Mouse (Mus musculus): Measurements from ENCODE around the gene Nebl.

DNA sequence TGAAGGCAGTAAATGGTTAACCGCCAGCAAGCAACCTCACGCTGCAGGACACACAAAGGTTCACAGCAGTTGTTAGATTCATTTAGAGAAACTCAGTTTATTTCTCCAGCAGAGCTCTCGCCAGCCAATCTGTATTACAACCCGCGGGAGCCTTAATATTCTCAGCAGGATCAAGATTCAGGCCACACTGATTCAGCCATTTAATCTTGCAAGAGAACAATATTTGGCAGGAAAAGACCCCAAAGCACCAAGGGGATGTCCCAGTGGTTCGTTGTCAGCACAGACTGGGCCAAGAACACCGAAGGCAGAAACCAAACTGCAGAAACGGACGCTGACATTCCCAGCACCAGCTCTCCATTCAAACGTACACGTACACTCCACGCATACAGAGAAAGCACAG lies 216.5 kb downstream of the Nebl start:
- TF ChIP-seq GATA1 (IDR thresholded peaks at IDR 0.05; ENCODE audit: low read length) (no peak), TAL1 (IDR thresholded peaks at IDR 0.05; ENCODE audit: low read length) (no peak)

All from erythroblast, embryonic 14.5 days (primary cell).